8 mouse cellular contexts compared by ENCODE assay signal in the genomic region with DNA sequence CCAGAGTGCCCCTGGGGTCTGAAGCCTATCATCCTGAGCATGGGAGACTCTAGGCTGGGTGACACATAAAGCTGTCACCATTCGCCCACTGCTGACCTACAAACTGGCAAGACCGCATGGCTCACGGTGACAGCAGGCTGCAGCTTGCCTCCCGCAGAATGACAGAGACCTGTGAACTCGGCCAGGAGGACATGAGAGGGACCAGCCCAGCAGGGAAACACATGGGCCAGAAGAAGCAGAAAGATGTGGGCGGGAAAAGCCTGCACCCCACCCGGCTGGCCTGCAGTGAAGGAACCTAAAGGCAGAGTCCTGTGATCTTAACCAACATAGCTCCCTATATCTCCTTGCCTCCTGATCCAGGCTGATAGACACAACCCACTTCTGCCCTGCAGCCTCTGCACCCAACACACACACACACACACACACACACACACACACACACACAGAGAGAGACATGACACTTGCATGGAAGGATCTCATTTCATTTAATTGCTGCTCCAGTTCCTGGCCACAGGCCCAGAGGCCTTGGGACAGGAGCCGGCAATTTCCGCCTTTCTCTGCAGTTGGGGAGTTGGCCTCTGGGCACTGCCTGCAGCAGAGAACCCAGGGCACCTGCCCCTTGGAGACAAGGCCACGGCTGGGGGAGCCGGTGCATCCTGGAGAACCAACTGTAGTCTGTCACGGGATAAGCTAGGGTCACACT. TPM values are rescaled to one million over a fixed set of nuclear protein-coding genes. Genes with fewer than 3 reads are reported as not detected.
DNase-seq lines count a peak whose midpoint lies in the region; ATAC-seq lines count a peak whose summit lies in the region.

No protein-coding gene starts in this region.

- no peaks in the 10 kb centered on the region for H3K9me3 ChIP-seq in neural tube, embryonic 11.5 days (ENCODE audit: control insufficient read depth, low read length)
- H3K9me3 ChIP-seq in heart, embryonic 11.5 days (replicated peaks; ENCODE audit: control insufficient read depth, low read length): no peaks in the 10 kb centered on the region
- no peaks in the 10 kb centered on the region for H3K9me3 ChIP-seq in midbrain, embryonic 10.5 days (replicated peaks)

- no peak overlapping the region for H3K4me3 ChIP-seq in neural tube, embryonic 11.5 days (ENCODE audit: low read depth, low read length)
- H3K4me3 ChIP-seq in heart, embryonic 11.5 days (ENCODE audit: low read depth, low read length): no peak overlapping the region
- H3K4me3 ChIP-seq in midbrain, embryonic 10.5 days: no peak overlapping the region

- H3K9ac ChIP-seq in neural tube, embryonic 11.5 days (ENCODE audit: low read length): peak overlapping the region; percentile 29; the same call in 1 of the 2 replicates
- no peak overlapping the region for H3K9ac ChIP-seq in heart, embryonic 11.5 days (ENCODE audit: low read depth, low read length)

- 35% methylated on average over 12 of the region's 12 CpGs for WGBS in neural tube, embryonic 11.5 days
- 34% methylated on average over 12 of the region's 12 CpGs for WGBS in heart, embryonic 11.5 days (ENCODE audit: insufficient replicate concordance)
- 60% methylated on average over 12 of the region's 12 CpGs for WGBS in midbrain, embryonic 10.5 days

- ATAC-seq in neural tube, embryonic 11.5 days (ENCODE audit: insufficient read depth, low FRiP score, low TSS enrichment): no peak
- peak; percentile 23; the same call in 1 of the 2 replicates for ATAC-seq in common myeloid progenitor, adult 5-6 weeks (replicated peaks; ENCODE audit: low read depth, poor library complexity, severe bottlenecking)
- ATAC-seq in heart, embryonic 11.5 days (replicated peaks; ENCODE audit: insufficient number of reproducible peaks, low FRiP score, low TSS enrichment): 0 out of 2 replicates have a peak, but pooled peaks have one; percentile 12

- peak overlapping the region; percentile 42; the same call in 1 of the 2 replicates for H3K27ac ChIP-seq in neural tube, embryonic 11.5 days (ENCODE audit: low read depth, low read length)
- H3K27ac ChIP-seq in heart, embryonic 11.5 days (ENCODE audit: low read depth, low read length): peak overlapping the region; percentile 6; the same call in 1 of the 2 replicates
- peak overlapping the region; percentile 67 for H3K27ac ChIP-seq in midbrain, embryonic 10.5 days (replicated peaks)

- H3K27me3 ChIP-seq in neural tube, embryonic 11.5 days (ENCODE audit: control insufficient read depth, insufficient read depth, low read length): no peaks in the 10 kb centered on the region
- H3K27me3 ChIP-seq in heart, embryonic 11.5 days (ENCODE audit: control insufficient read depth, insufficient read depth, low read length): no peaks in the 10 kb centered on the region
- H3K27me3 ChIP-seq in midbrain, embryonic 10.5 days (ENCODE audit: low read depth, poor library complexity, severe bottlenecking): no peaks in the 10 kb centered on the region

- H3K4me2 ChIP-seq in neural tube, embryonic 11.5 days (ENCODE audit: low read depth): no peak overlapping the region
- no peak overlapping the region for H3K4me2 ChIP-seq in heart, embryonic 11.5 days

- H3K36me3 ChIP-seq in neural tube, embryonic 11.5 days (ENCODE audit: control insufficient read depth, insufficient read depth, low read length): no peaks in the 10 kb centered on the region
- H3K36me3 ChIP-seq in heart, embryonic 11.5 days (ENCODE audit: control insufficient read depth, insufficient read depth, low read length): no peaks in the 10 kb centered on the region
- peaks cover 12% of the 10 kb centered on the region; the same call in 1 of the 2 replicates for H3K36me3 ChIP-seq in midbrain, embryonic 10.5 days

- peaks cover 52% of the 10 kb centered on the region for H3K4me1 ChIP-seq in neural tube, embryonic 11.5 days (ENCODE audit: control insufficient read depth, insufficient read depth, low read length)
- peaks cover 80% of the 10 kb centered on the region for H3K4me1 ChIP-seq in heart, embryonic 11.5 days (ENCODE audit: control insufficient read depth, insufficient read depth, low read length)
- H3K4me1 ChIP-seq in midbrain, embryonic 10.5 days: peaks cover 85% of the 10 kb centered on the region

- no peak for DNase-seq in neural tube, embryonic 11.5 days (ENCODE audit: low spot score)
- no peak for DNase-seq in neural tube, embryonic 10.5 days (ENCODE audit: extremely low spot score, low spot score)
- DNase-seq in kidney, adult 9 months: peak; percentile 79
- no peak for DNase-seq in midbrain, embryonic 10.5 days (ENCODE audit: low spot score)
- DNase-seq in thymus, adult 18-20 months: no peak
- no peak for DNase-seq in thymus, postnatal 25 days

RNA-seq across cellular contexts. Expression of a gene that starts 14.4 kb away (rescaled TPM):
- 23.6 and 24.3 TPM in 2 replicates for polyA plus RNA-seq in neural tube, embryonic 11.5 days (2014; fragmentation: Nextera tagmentation; extraction: Ambion mirVana)
- 9.7 and 16.9 TPM in 2 replicates for total RNA-seq in common myeloid progenitor, adult 5-6 weeks (2017)
- 14.3 and 18.8 TPM in 2 replicates for polyA plus RNA-seq in heart, embryonic 11.5 days (2014; fragmentation: Nextera tagmentation; extraction: Ambion mirVana)
- polyA plus RNA-seq in midbrain, embryonic 10.5 days (2016; fragmentation: Nextera tagmentation; extraction: Ambion mirVana): 16.2 and 19.1 TPM in 2 replicates

Comparison
In these comparisons a context has a peak if more than half of its experiments do, and no peak if none do; other contexts are left out.
1. H3K27ac ChIP-seq: peak in every context shown above with its lines; median percentile 67 in midbrain, embryonic 10.5 days; 42 in neural tube, embryonic 11.5 days; 6 in heart, embryonic 11.5 days.